Mouse (Mus musculus): ENCODE results near the gene Gm826. TPM values are rescaled to one million over a fixed set of nuclear protein-coding genes. Genes with fewer than 3 reads are reported as not detected.

Gene Gm826
- total RNA-seq (2023), result not detected

DNA sequence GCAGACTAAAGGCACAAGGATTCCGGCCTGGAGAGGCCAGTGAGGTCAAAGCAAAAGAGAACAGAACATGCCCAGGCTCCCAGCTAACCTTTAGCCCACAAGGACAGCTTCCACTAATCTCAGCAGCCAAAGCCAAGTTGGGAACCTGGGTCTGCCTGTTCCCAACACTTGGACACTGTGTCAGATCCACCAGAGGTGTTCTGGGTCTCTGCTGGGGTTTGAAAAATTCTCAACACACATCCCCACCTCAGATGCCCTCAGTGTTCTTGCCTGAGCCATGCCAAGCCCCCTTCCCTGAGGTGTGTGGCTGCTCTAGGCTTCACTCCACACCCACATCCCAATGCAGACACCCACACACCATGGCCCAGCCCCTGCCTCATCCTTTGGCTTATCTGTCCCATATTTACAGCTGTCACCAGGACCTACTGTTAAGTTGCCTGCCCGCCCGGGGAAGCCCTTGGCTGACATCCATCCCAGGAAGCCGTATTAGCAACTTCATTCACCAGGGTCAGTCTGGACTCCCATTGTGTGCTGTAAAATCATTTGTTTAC is at the start of gene Gm826:
Gm826 (minus strand) TSS at position 52 of the 551 bp plus-strand sequence.

DNA sequence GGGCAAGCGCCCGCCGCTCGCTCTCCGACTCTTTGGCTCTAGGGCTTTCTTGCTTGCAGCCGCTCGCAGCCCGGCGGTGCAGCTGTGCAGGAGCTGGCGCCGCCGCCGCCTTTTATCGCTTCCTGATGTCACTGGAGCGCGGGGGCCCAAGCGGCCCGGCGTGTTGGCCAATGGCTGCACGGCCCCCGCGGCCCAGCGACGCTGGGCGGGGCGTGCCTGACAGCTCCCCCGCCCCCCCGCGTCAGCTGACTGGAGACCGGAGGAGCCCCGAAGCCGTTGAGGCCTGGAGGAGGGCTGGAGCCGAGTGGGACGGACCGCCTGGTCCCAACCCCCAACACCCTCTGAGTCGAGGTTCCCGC is 33.0 kb upstream of the Gm826 start, which contains the start of gene Mafb:
Mafb (minus strand) TSS at position 86 of the 359 bp plus-strand sequence.

Other genes with a start within 250 kb of the Gm826 start
- gene Mafb, start 32.9 kb upstream of the Gm826 start, total RNA-seq (2023), result 1 to 10 TPM; 1.4 to 2.7 TPM

Measured in T-cell, adult 66 days (primary cell).